Mouse (Mus musculus): ENCODE measurements around the gene Cadps2.

GRCm38 (mm10) chr6:23836694-23837093 is 2.5 kb downstream of the Cadps2 start:
- TF ChIP-seq POLR2A (IDR thresholded peaks at IDR 0.05; ENCODE audit: borderline replicate concordance, insufficient read depth, low read length) = no peak
- no peak for TF ChIP-seq CTCF (IDR thresholded peaks at IDR 0.05; ENCODE audit: borderline replicate concordance, insufficient read depth, low read depth, low read length)

All from cerebellum, adult 2 months (tissue).